Mouse (Mus musculus) kidney, postnatal 0 days (tissue): Measurements from ENCODE around the gene Ccdc102a. TPM values are rescaled to one million over a fixed set of nuclear protein-coding genes. Genes with fewer than 3 reads are reported as not detected.
A peak's percentile ranks its signal among the peaks of the same experiment; 100 is the strongest.

Source experiments
- ATAC-seq: fragments of 200-750 bp; cut with Nextera tagmentation; replicated peaks from 2 replicates; pipeline ENCODE4 v1.8.0; 2017; ENCODE audit warnings: low read depth, moderate number of reproducible peaks, moderate TSS enrichment, moderate library complexity; ENCODE audit not compliant: low FRiP score
- DNase-seq: peaks from one replicate; pipeline ENCODE4 v3.0.0-alpha.2; 2016; ENCODE audit warnings: low spot score
- H3K27ac ChIP-seq: fragments of 300-500 bp; sonication (generic); 2 replicates; pipeline ENCODE4 v1.5.1; 2014; ENCODE audit warnings: mild to moderate bottlenecking
- H3K27me3 ChIP-seq: fragments of 300-500 bp; sonication (generic); 2 replicates; pipeline ENCODE4 v1.6.1; 2014; ENCODE audit warnings: low read length, mixed read lengths; ENCODE audit not compliant: insufficient read depth
- H3K36me3 ChIP-seq: fragments of 300-500 bp; sonication (generic); 2 replicates; pipeline ENCODE4 v1.6.1; 2014; ENCODE audit warnings: low read length, mixed read lengths; ENCODE audit not compliant: insufficient read depth
- H3K4me1 ChIP-seq: fragments of 300-500 bp; sonication (generic); replicated peaks from 2 replicates; pipeline ENCODE4 v1.6.1; 2014; ENCODE audit warnings: antibody characterized with exemption, low read length, mixed read lengths; ENCODE audit not compliant: insufficient read depth
- H3K4me2 ChIP-seq: fragments of 300-500 bp; sonication (generic); 2 replicates; pipeline ENCODE4 v1.6.1; 2014; ENCODE audit warnings: mild to moderate bottlenecking, low read length, moderate library complexity, mixed read lengths
- H3K4me3 ChIP-seq: fragments of 300-500 bp; sonication (generic); replicated peaks from 2 replicates; pipeline ENCODE4 v1.5.1; 2014; ENCODE audit warnings: low read depth, low read length
- H3K9ac ChIP-seq: fragments of 300-500 bp; sonication (generic); 2 replicates; pipeline ENCODE4 v1.6.1; 2014; ENCODE audit warnings: low read depth, low read length
- H3K9me3 ChIP-seq: fragments of 300-500 bp; sonication (generic); replicated peaks from 2 replicates; pipeline ENCODE4 v1.6.1; 2016; ENCODE audit warnings: low read length, inconsistent platforms, mixed read lengths
- CTCF ChIP-seq: IDR thresholded peaks from 2 replicates; pipeline ENCODE4 v1.5.1; 2016; ENCODE audit warnings: antibody characterized with exemption, low read depth, mild to moderate bottlenecking, moderate library complexity
- WGBS: fragments of 180-500 bp; shearing (Covaris S2); extraction: QIAGEN DNeasy Blood & Tissue Kit; methylation state at CpG from one replicate; pipeline ENCODE4 v1.1.7; 2014; 5-methylcytosine and 5-hydroxymethylcytosine counted together
- polyA plus RNA-seq: library from polyadenylated mRNA; unstranded; fragments of >200 nt; fragmentation: Nextera tagmentation; extraction: Ambion mirVana; gene quantifications from 2 replicates; pipeline ENCODE4 v1.2.1, GENCODE M21; 2015

Gene Ccdc102a
- polyA plus RNA-seq, 1 experiment from 2014 or later, result 20.0 TPM

GRCm38 (mm10) chr8:94956078-94956574 is 38.2 kb upstream of the Ccdc102a start:
- DNase-seq (no peak), ATAC-seq (peak; percentile 83)
- Histone ChIP-seq H3K9ac (no peak overlapping the region), H3K4me2 (no peak overlapping the region), H3K4me3 (no peak overlapping the region), H3K9me3 (no peaks in the 10 kb centered on the region), H3K4me1 (peaks cover 13% of the 10 kb centered on the region; the same call in 1 of the 2 replicates), H3K27ac (peak overlapping the region; percentile 73; the same call in 1 of the 2 replicates), H3K27me3 (no peaks in the 10 kb centered on the region), H3K36me3 (no peaks in the 10 kb centered on the region)
- WGBS, result 58% methylated on average over 1 of the region's 1 CpGs
- TF ChIP-seq CTCF, result no peak

- Histone ChIP-seq H3K4me3 (no peak overlapping the region), H3K9ac (no peak overlapping the region), H3K36me3 (no peaks in the 10 kb centered on the region), H3K4me1 (peaks cover 13% of the 10 kb centered on the region; the same call in 1 of the 2 replicates), H3K27ac (peak overlapping the region; percentile 68), H3K9me3 (no peaks in the 10 kb centered on the region), H3K27me3 (no peaks in the 10 kb centered on the region), H3K4me2 (peak overlapping the region; percentile 10)
- ATAC-seq (no peak; the same call in 1 of the 2 replicates), DNase-seq (peak; percentile 78)
- WGBS, result 21% methylated on average over 9 of the region's 9 CpGs
- peak; percentile 71 for TF ChIP-seq CTCF
Observed at GRCm38 (mm10) chr8:94954921-94955758, 37.2 kb upstream of the Ccdc102a start.

- ATAC-seq, result peak; percentile 63
- H3K4me1 ChIP-seq, result peaks cover 13% of the 10 kb centered on the region; the same call in 1 of the 2 replicates
- H3K9ac ChIP-seq, result no peak overlapping the region
- H3K36me3 ChIP-seq, result no peaks in the 10 kb centered on the region
- peak overlapping the region; percentile 68 for H3K27ac ChIP-seq
- DNase-seq, result no peak
- WGBS, result 46% methylated on average over 7 of the region's 7 CpGs
- no peaks in the 10 kb centered on the region for H3K27me3 ChIP-seq
- no peak for TF ChIP-seq CTCF
- H3K4me2 ChIP-seq, result no peak overlapping the region
- no peak overlapping the region for H3K4me3 ChIP-seq
- H3K9me3 ChIP-seq, result no peaks in the 10 kb centered on the region
Observed at GRCm38 (mm10) chr8:94954368-94954737, 36.5 kb upstream of the Ccdc102a start.

- Histone ChIP-seq H3K9me3 (no peaks in the 10 kb centered on the region), H3K4me1 (peaks cover 13% of the 10 kb centered on the region; the same call in 1 of the 2 replicates), H3K9ac (no peak overlapping the region), H3K27me3 (no peaks in the 10 kb centered on the region), H3K4me2 (no peak overlapping the region), H3K4me3 (no peak overlapping the region), H3K27ac (no peak overlapping the region), H3K36me3 (no peaks in the 10 kb centered on the region)
- TF ChIP-seq CTCF, result no peak; the same call in 1 of the 2 replicates
- ATAC-seq (no peak), DNase-seq (no peak)
- WGBS, result 66% methylated on average over 7 of the region's 7 CpGs
Observed at GRCm38 (mm10) chr8:94953624-94954367, 35.9 kb upstream of the Ccdc102a start.

GRCm38 (mm10) chr8:94952086-94952485 is 34.2 kb upstream of the Ccdc102a start:
- Histone ChIP-seq H3K27ac (no peak overlapping the region), H3K9ac (no peak overlapping the region), H3K9me3 (no peaks in the 10 kb centered on the region), H3K27me3 (no peaks in the 10 kb centered on the region), H3K4me3 (no peak overlapping the region), H3K4me2 (no peak overlapping the region), H3K4me1 (peaks cover 13% of the 10 kb centered on the region; the same call in 1 of the 2 replicates), H3K36me3 (no peaks in the 10 kb centered on the region)
- no peak for TF ChIP-seq CTCF
- 73% methylated on average over 5 of the region's 5 CpGs for WGBS
- no peak for ATAC-seq
- DNase-seq, result no peak

- 74% methylated on average over 5 of the region's 5 CpGs for WGBS
- no peak for ATAC-seq
Observed at GRCm38 (mm10) chr8:94950458-94950857, 32.6 kb upstream of the Ccdc102a start.

More at GRCm38 (mm10) chr8:94950458-94950857, 32.6 kb upstream of the Ccdc102a start:
- Histone ChIP-seq H3K27me3 (no peaks in the 10 kb centered on the region), H3K4me1 (peaks cover 13% of the 10 kb centered on the region; the same call in 1 of the 2 replicates), H3K36me3 (no peaks in the 10 kb centered on the region), H3K9ac (no peak overlapping the region), H3K9me3 (no peaks in the 10 kb centered on the region), H3K4me3 (no peak overlapping the region), H3K4me2 (no peak overlapping the region), H3K27ac (no peak overlapping the region)
- DNase-seq, result no peak
- TF ChIP-seq CTCF, result no peak; the same call in 1 of the 2 replicates
